ENCODE assay signal across 24 mouse cellular contexts in genomic region chr6:31129987-31130386, GRCm38 (mm10).
DNase-seq lines count a peak whose midpoint lies in the region; ATAC-seq and TF ChIP-seq lines count a peak whose summit lies in the region.
"Had no signal": no experiment of that assay in that cellular context is flagged by ENCODE, and none has a peak within 500 bp of the region (broad histone marks: within the 10 kb centered on the region; RNA-seq: fewer than 3 reads in every experiment).

No protein-coding gene starts in this region.

- no peak overlapping the region for H3K4me2 ChIP-seq in liver, embryonic 11.5 days
- no peak overlapping the region for H3K4me2 ChIP-seq in intestine, embryonic 16.5 days (ENCODE audit: low read depth, low read length)
- H3K4me2 ChIP-seq: hindbrain, embryonic 12.5 days had no signal

- peaks cover 39% of the 10 kb centered on the region for H3K79me2 ChIP-seq in liver, adult 2 months (ENCODE audit: control insufficient read depth, insufficient read depth, low read length)

- H3K4me3 ChIP-seq in liver, adult 2 months (ENCODE audit: insufficient read depth, low read depth, low read length) = no peak overlapping the region
- no peak overlapping the region for H3K4me3 ChIP-seq in liver, embryonic 11.5 days (ENCODE audit: low read depth, low read length)
- H3K4me3 ChIP-seq in intestine, embryonic 16.5 days (ENCODE audit: low read length) = no peak overlapping the region
- H3K4me3 ChIP-seq: embryonic facial prominence, embryonic 10.5 days; erythroblast, embryonic 14.5 days; forebrain, embryonic 10.5 days; heart, embryonic 10.5 days; hindbrain, embryonic 12.5 days had no signal

- TF ChIP-seq POLR2A in liver, adult 2 months (IDR thresholded peaks at IDR 0.05; ENCODE audit: extremely low read depth, insufficient read depth, low read length) = no peak

- intact Hi-C loops in left cerebral cortex, postnatal 25 days (cut with DNase I) = no loop called here

- no peaks in the 10 kb centered on the region for H3K27me3 ChIP-seq in liver, adult 2 months (ENCODE audit: control insufficient read depth, insufficient read depth, low read length)
- no peaks in the 10 kb centered on the region for H3K27me3 ChIP-seq in liver, embryonic 11.5 days (replicated peaks; ENCODE audit: control insufficient read depth, insufficient read depth, low read length)
- no peaks in the 10 kb centered on the region for H3K27me3 ChIP-seq in intestine, embryonic 16.5 days (replicated peaks; ENCODE audit: control insufficient read depth, insufficient read depth, low read length)
- H3K27me3 ChIP-seq in splenic B cell, adult 2 months (ENCODE audit: control insufficient read depth, insufficient read depth, low read length, poor library complexity, severe bottlenecking) = no peaks in the 10 kb centered on the region
- H3K27me3 ChIP-seq: hindbrain, embryonic 12.5 days; Patski had no signal

- no peak for TF ChIP-seq CTCF in liver, adult 2 months (IDR thresholded peaks at IDR 0.05; ENCODE audit: low read depth, low read length)

- no peak overlapping the region for H3K9ac ChIP-seq in liver, adult 2 months (ENCODE audit: low read depth, low read length)
- H3K9ac ChIP-seq in liver, embryonic 11.5 days (ENCODE audit: low read depth, low read length) = no peak overlapping the region
- H3K9ac ChIP-seq in intestine, embryonic 16.5 days (ENCODE audit: low read depth, low read length) = no peak overlapping the region
- H3K9ac ChIP-seq: hindbrain, embryonic 12.5 days had no signal

- ATAC-seq in liver, embryonic 11.5 days (replicated peaks; ENCODE audit: low FRiP score) = no peak
- peak; percentile 27 for ATAC-seq in intestine, embryonic 16.5 days
- ATAC-seq: activated CD4-positive, CD25-positive, alpha-beta regulatory T cell, adult 4 months; forebrain, embryonic 14.5 days; hindbrain, embryonic 16.5 days; Patski had no signal

- H3K9me3 ChIP-seq in liver, embryonic 11.5 days (ENCODE audit: control insufficient read depth, low read length) = no peaks in the 10 kb centered on the region
- no peaks in the 10 kb centered on the region for H3K9me3 ChIP-seq in intestine, embryonic 16.5 days (ENCODE audit: control insufficient read depth, low read length)
- H3K9me3 ChIP-seq: forebrain, embryonic 10.5 days; heart, embryonic 10.5 days had no signal

- peaks cover 11% of the 10 kb centered on the region; the same call in 1 of the 2 replicates for H3K36me3 ChIP-seq in liver, adult 2 months (ENCODE audit: control insufficient read depth, insufficient read depth, low read length)
- no peaks in the 10 kb centered on the region for H3K36me3 ChIP-seq in liver, embryonic 11.5 days (ENCODE audit: control insufficient read depth, insufficient read depth, low read length)
- no peaks in the 10 kb centered on the region for H3K36me3 ChIP-seq in intestine, embryonic 16.5 days (ENCODE audit: control insufficient read depth, insufficient read depth, low read length)
- no peaks in the 10 kb centered on the region for H3K36me3 ChIP-seq in splenic B cell, adult 2 months (ENCODE audit: control insufficient read depth, insufficient read depth, low read length, poor library complexity, severe bottlenecking)
- H3K36me3 ChIP-seq: embryonic facial prominence, embryonic 10.5 days; forebrain, embryonic 10.5 days; heart, embryonic 10.5 days; hindbrain, embryonic 12.5 days had no signal

- H3K4me1 ChIP-seq in liver, adult 2 months (ENCODE audit: control insufficient read depth, insufficient read depth, low read length) = peaks cover 39% of the 10 kb centered on the region
- H3K4me1 ChIP-seq in liver, embryonic 11.5 days (replicated peaks; ENCODE audit: control insufficient read depth, insufficient read depth, low read length) = 0 out of 2 replicates have a peak, but pooled peaks cover 2% of the 10 kb centered on the region
- no peaks in the 10 kb centered on the region for H3K4me1 ChIP-seq in intestine, embryonic 16.5 days (ENCODE audit: control insufficient read depth, insufficient read depth, low read length)
- H3K4me1 ChIP-seq: embryonic facial prominence, embryonic 10.5 days; forebrain, embryonic 10.5 days; hindbrain, embryonic 12.5 days had no signal

- DNase-seq in liver, adult 2 months (ENCODE audit: extremely low read depth, low read depth, low spot score) = no peak
- DNase-seq in liver, embryonic 11.5 days (ENCODE audit: low spot score) = no peak
- DNase-seq in splenic B cell, adult 2 months (ENCODE audit: low read depth, low spot score) = peak; percentile 27
- no peak for DNase-seq in left cerebral cortex, postnatal 25 days (ENCODE audit: low spot score in 2 of 2)
- DNase-seq in urinary bladder, postnatal 4 days (ENCODE audit: low spot score in 2 of 2) = no peak
- no peak for DNase-seq in cerebellum, postnatal 14 days
- DNase-seq: adrenal gland, postnatal 14 days; B cell, adult 2 months; cerebellum, adult 11-12 months; cerebellum, adult 9-11 months; gastrocnemius, postnatal 10 days; heart, adult 18-20 months; heart, postnatal 10 days; heart, postnatal 4 days had no signal

- peak overlapping the region; percentile 55 for H3K27ac ChIP-seq in liver, adult 2 months (replicated peaks; ENCODE audit: insufficient read depth, low read depth, low read length)
- no peak overlapping the region for H3K27ac ChIP-seq in liver, embryonic 11.5 days (ENCODE audit: low read depth, low read length)
- H3K27ac ChIP-seq in intestine, embryonic 16.5 days (ENCODE audit: low read length) = no peak overlapping the region
- H3K27ac ChIP-seq: embryonic facial prominence, embryonic 10.5 days; forebrain, embryonic 10.5 days; heart, embryonic 10.5 days; hindbrain, embryonic 12.5 days had no signal

- WGBS in liver, adult 2 months = 63% methylated on average over 7 of the region's 7 CpGs
- 78% methylated on average over 7 of the region's 7 CpGs for WGBS in liver, embryonic 11.5 days
- WGBS in intestine, embryonic 16.5 days = 65% methylated on average over 7 of the region's 7 CpGs
